Mouse (Mus musculus) midbrain, embryonic 14.5 days (tissue): ENCODE measurements around the gene Gadl1. TPM values are rescaled to one million over a fixed set of nuclear protein-coding genes. Genes with fewer than 3 reads are reported as not detected.

Experiments
- ATAC-seq: fragments of 200-750 bp; cut with Nextera tagmentation; 2 replicates; pipeline ENCODE4 v1.8.0; 2017; ENCODE audit warnings: moderate number of reproducible peaks, moderate library complexity; ENCODE audit not compliant: low FRiP score, low TSS enrichment
- DNase-seq: peaks from one replicate; pipeline ENCODE4 v3.0.0-alpha.2; 2015
- H3K27ac ChIP-seq: fragments of 300-500 bp; sonication (generic); replicated peaks from 2 replicates; pipeline ENCODE4 v1.5.1; 2014; ENCODE audit warnings: mild to moderate bottlenecking, low read depth, low read length, moderate library complexity
- H3K27me3 ChIP-seq: fragments of 300-500 bp; sonication (generic); 2 replicates; pipeline ENCODE4 v1.6.1; 2014; ENCODE audit warnings: low read length, control low read depth, mixed read lengths; ENCODE audit not compliant: control insufficient read depth, insufficient read depth
- H3K36me3 ChIP-seq: fragments of 300-500 bp; sonication (generic); 2 replicates; pipeline ENCODE4 v1.6.1; 2014; ENCODE audit warnings: low read length, control low read depth; ENCODE audit not compliant: control insufficient read depth, insufficient read depth
- H3K4me1 ChIP-seq: fragments of 300-500 bp; sonication (generic); 2 replicates; pipeline ENCODE4 v1.6.1; 2014; ENCODE audit warnings: mild to moderate bottlenecking, antibody characterized with exemption, low read length, control low read depth; ENCODE audit not compliant: control insufficient read depth, insufficient read depth
- H3K4me2 ChIP-seq: fragments of 300-500 bp; sonication (generic); 2 replicates; pipeline ENCODE4 v1.6.1; 2014; ENCODE audit warnings: mild to moderate bottlenecking, low read length, moderate library complexity
- H3K4me3 ChIP-seq: fragments of 300-500 bp; sonication (generic); replicated peaks from 2 replicates; pipeline ENCODE4 v1.5.1; 2014; ENCODE audit warnings: low read depth, low read length
- H3K9ac ChIP-seq: fragments of 300-500 bp; sonication (generic); replicated peaks from 2 replicates; pipeline ENCODE4 v1.6.1; 2014; ENCODE audit warnings: mild to moderate bottlenecking, low read length, moderate library complexity
- H3K9me3 ChIP-seq: fragments of 300-500 bp; sonication (generic); 2 replicates; pipeline ENCODE4 v1.6.1; 2016; ENCODE audit warnings: low read length, control low read depth, mixed read lengths; ENCODE audit not compliant: control insufficient read depth
- WGBS: fragments of 180-500 bp; shearing (Covaris S2); extraction: QIAGEN DNeasy Blood & Tissue Kit; methylation state at CpG from one replicate; pipeline ENCODE4 v1.1.7; 2014; 5-methylcytosine and 5-hydroxymethylcytosine counted together
- polyA plus RNA-seq: library from polyadenylated mRNA; unstranded; fragments of >200 nt; fragmentation: Nextera tagmentation; extraction: Ambion mirVana; gene quantifications from 2 replicates; pipeline ENCODE4 v1.2.1, GENCODE M21; 2014

Gadl1 gene
- polyA plus RNA-seq, 1 experiment from 2014 or later, result 0.13 TPM

- Histone ChIP-seq H3K4me1 (no peaks in the 10 kb centered on the region), H3K27ac (no peak overlapping the region), H3K36me3 (no peaks in the 10 kb centered on the region), H3K4me2 (no peak overlapping the region), H3K27me3 (no peaks in the 10 kb centered on the region), H3K4me3 (no peak overlapping the region), H3K9ac (no peak overlapping the region), H3K9me3 (no peaks in the 10 kb centered on the region)
- 31% methylated on average over 2 of the region's 2 CpGs for WGBS
- peak; percentile 40 for DNase-seq
- ATAC-seq, result no peak
These were observed 69.2 kb downstream of the Gadl1 start for GRCm38 (mm10) chr9:115978478-115978877.

GRCm38 (mm10) chr9:115990661-115991060, 81.4 kb downstream of the Gadl1 start:
- no peaks in the 10 kb centered on the region for H3K4me1 ChIP-seq
- H3K27ac ChIP-seq, result no peak overlapping the region
- DNase-seq (no peak), ATAC-seq (no peak)
- H3K4me3 ChIP-seq, result no peak overlapping the region
- H3K4me2 ChIP-seq, result no peak overlapping the region
- no peaks in the 10 kb centered on the region; the same call in 1 of the 2 replicates for H3K9me3 ChIP-seq
- H3K27me3 ChIP-seq, result no peaks in the 10 kb centered on the region
- no peak overlapping the region for H3K9ac ChIP-seq
- no peaks in the 10 kb centered on the region for H3K36me3 ChIP-seq
- WGBS, result 92% methylated on average over 7 of the region's 7 CpGs

- no peak overlapping the region for H3K4me2 ChIP-seq
- H3K27ac ChIP-seq, result no peak overlapping the region
- WGBS, result 89% methylated on average over 2 of the region's 2 CpGs
- ATAC-seq (no peak), DNase-seq (no peak)
- no peaks in the 10 kb centered on the region for H3K4me1 ChIP-seq
- no peaks in the 10 kb centered on the region; the same call in 1 of the 2 replicates for H3K9me3 ChIP-seq
- H3K9ac ChIP-seq, result no peak overlapping the region
- no peaks in the 10 kb centered on the region for H3K27me3 ChIP-seq
- no peaks in the 10 kb centered on the region for H3K36me3 ChIP-seq
- no peak overlapping the region for H3K4me3 ChIP-seq
These were observed 85.5 kb downstream of the Gadl1 start for GRCm38 (mm10) chr9:115994772-115995171.

- no peak overlapping the region for H3K4me2 ChIP-seq
- no peak overlapping the region for H3K27ac ChIP-seq
- ATAC-seq (no peak), DNase-seq (peak; percentile 23)
- no peak overlapping the region for H3K9ac ChIP-seq
- 69% methylated on average over 23 of the region's 23 CpGs for WGBS
- H3K27me3 ChIP-seq, result no peaks in the 10 kb centered on the region
- no peaks in the 10 kb centered on the region for H3K9me3 ChIP-seq
- H3K36me3 ChIP-seq, result no peaks in the 10 kb centered on the region
- H3K4me1 ChIP-seq, result no peaks in the 10 kb centered on the region
- H3K4me3 ChIP-seq, result no peak overlapping the region
These were observed 86.8 kb downstream of the Gadl1 start for GRCm38 (mm10) chr9:115995856-115996560.

GRCm38 (mm10) chr9:115998383-115998782, 89.1 kb downstream of the Gadl1 start:
- no peak overlapping the region for H3K4me3 ChIP-seq
- no peaks in the 10 kb centered on the region for H3K9me3 ChIP-seq
- H3K27me3 ChIP-seq, result no peaks in the 10 kb centered on the region
- WGBS, result 77% methylated on average over 4 of the region's 4 CpGs
- no peak for ATAC-seq
- no peak overlapping the region for H3K4me2 ChIP-seq
- no peak overlapping the region for H3K9ac ChIP-seq
- no peak overlapping the region for H3K27ac ChIP-seq
- H3K4me1 ChIP-seq, result no peaks in the 10 kb centered on the region
- H3K36me3 ChIP-seq, result no peaks in the 10 kb centered on the region
- DNase-seq, result no peak

- no peak overlapping the region for H3K4me3 ChIP-seq
- H3K4me2 ChIP-seq, result no peak overlapping the region
- WGBS, result 83% methylated on average over 8 of the region's 8 CpGs
- no peak overlapping the region for H3K9ac ChIP-seq
- no peaks in the 10 kb centered on the region for H3K36me3 ChIP-seq
- peak; percentile 25 for DNase-seq
- no peaks in the 10 kb centered on the region for H3K9me3 ChIP-seq
- H3K27me3 ChIP-seq, result no peaks in the 10 kb centered on the region
- no peak for ATAC-seq
- no peak overlapping the region for H3K27ac ChIP-seq
- no peaks in the 10 kb centered on the region for H3K4me1 ChIP-seq
These were observed 90.2 kb downstream of the Gadl1 start for GRCm38 (mm10) chr9:115999361-115999990.

- no peaks in the 10 kb centered on the region for H3K36me3 ChIP-seq
- no peak overlapping the region for H3K9ac ChIP-seq
- WGBS, result 59% methylated on average over 4 of the region's 4 CpGs
- H3K27me3 ChIP-seq, result no peaks in the 10 kb centered on the region
- no peak for DNase-seq
- no peaks in the 10 kb centered on the region for H3K9me3 ChIP-seq
- H3K4me1 ChIP-seq, result no peaks in the 10 kb centered on the region
- ATAC-seq, result no peak
- H3K27ac ChIP-seq, result no peak overlapping the region
- no peak overlapping the region for H3K4me2 ChIP-seq
- no peak overlapping the region for H3K4me3 ChIP-seq
These were observed 104.7 kb downstream of the Gadl1 start for GRCm38 (mm10) chr9:116013911-116014310.

GRCm38 (mm10) chr9:116016221-116016620, 107.0 kb downstream of the Gadl1 start:
- H3K4me3 ChIP-seq, result no peak overlapping the region
- H3K4me2 ChIP-seq, result no peak overlapping the region
- H3K27ac ChIP-seq, result no peak overlapping the region
- H3K9me3 ChIP-seq, result no peaks in the 10 kb centered on the region
- H3K36me3 ChIP-seq, result no peaks in the 10 kb centered on the region
- no peak for ATAC-seq
- no peak overlapping the region for H3K9ac ChIP-seq
- H3K4me1 ChIP-seq, result no peaks in the 10 kb centered on the region
- DNase-seq, result no peak
- H3K27me3 ChIP-seq, result no peaks in the 10 kb centered on the region
- WGBS, result 90% methylated on average over 9 of the region's 9 CpGs

- no peak overlapping the region for H3K4me2 ChIP-seq
These were observed 107.8 kb downstream of the Gadl1 start for GRCm38 (mm10) chr9:116017091-116017490.

More at GRCm38 (mm10) chr9:116017091-116017490, 107.8 kb downstream of the Gadl1 start:
- Histone ChIP-seq H3K4me3 (no peak overlapping the region), H3K27me3 (no peaks in the 10 kb centered on the region), H3K9ac (no peak overlapping the region), H3K4me1 (no peaks in the 10 kb centered on the region), H3K9me3 (no peaks in the 10 kb centered on the region), H3K27ac (no peak overlapping the region), H3K36me3 (no peaks in the 10 kb centered on the region)
- ATAC-seq (no peak), DNase-seq (no peak)
- 84% methylated on average over 3 of the region's 3 CpGs for WGBS
